Mouse (Mus musculus): ENCODE data around the gene Ptch1.

Gene Ptch1

GRCm38 (mm10) chr13:63534981-63535380 is 38.4 kb downstream of the Ptch1 start:
- no peak for DNase-seq (ENCODE audit: low spot score in 2 of 2)

- no peak for DNase-seq (ENCODE audit: low spot score in 2 of 2)
Measured at GRCm38 (mm10) chr13:63530857-63531256, 42.5 kb downstream of the Ptch1 start.

- no peak for DNase-seq (ENCODE audit: low spot score in 2 of 2)
Measured at GRCm38 (mm10) chr13:63530371-63530764, 43.0 kb downstream of the Ptch1 start.

GRCm38 (mm10) chr13:63529602-63530370 is 43.6 kb downstream of the Ptch1 start:
- no peak for DNase-seq (ENCODE audit: low spot score in 2 of 2)

- DNase-seq (ENCODE audit: low spot score in 2 of 2) = no peak
Measured at GRCm38 (mm10) chr13:63528852-63529251, 44.5 kb downstream of the Ptch1 start.

GRCm38 (mm10) chr13:63528164-63528675 is 45.2 kb downstream of the Ptch1 start:
- DNase-seq (ENCODE audit: low spot score in 2 of 2) = no peak

- DNase-seq (ENCODE audit: low spot score in 2 of 2) = no peak
Measured at GRCm38 (mm10) chr13:63525571-63526197, 47.7 kb downstream of the Ptch1 start.

- no peak for DNase-seq (ENCODE audit: low spot score in 2 of 2)
Measured at GRCm38 (mm10) chr13:63524608-63525570, 48.5 kb downstream of the Ptch1 start.

- no peak for DNase-seq (ENCODE audit: low spot score in 2 of 2)
Measured at GRCm38 (mm10) chr13:63524061-63524460, 49.3 kb downstream of the Ptch1 start.

GRCm38 (mm10) chr13:63522832-63523231 is 50.6 kb downstream of the Ptch1 start:
- no peak for DNase-seq (ENCODE audit: low spot score in 2 of 2)

- no peak for DNase-seq (ENCODE audit: low spot score in 2 of 2)
Measured at GRCm38 (mm10) chr13:63520110-63520509, 53.3 kb downstream of the Ptch1 start.

- DNase-seq (ENCODE audit: low spot score in 2 of 2) = no peak
Measured at GRCm38 (mm10) chr13:63516535-63516934, 56.9 kb downstream of the Ptch1 start.

GRCm38 (mm10) chr13:63515542-63515941 is 57.9 kb downstream of the Ptch1 start:
- DNase-seq (ENCODE audit: low spot score in 2 of 2) = no peak

GRCm38 (mm10) chr13:63514931-63515360 is 58.5 kb downstream of the Ptch1 start:
- no peak for DNase-seq (ENCODE audit: low spot score in 2 of 2)

GRCm38 (mm10) chr13:63513374-63514098 is 59.9 kb downstream of the Ptch1 start:
- no peak for DNase-seq (ENCODE audit: low spot score in 2 of 2)

GRCm38 (mm10) chr13:63512411-63512810 is 61.0 kb downstream of the Ptch1 start:
- no peak for DNase-seq (ENCODE audit: low spot score in 2 of 2)

GRCm38 (mm10) chr13:63507821-63508220 is 65.6 kb downstream of the Ptch1 start:
- no peak for DNase-seq (ENCODE audit: low spot score in 2 of 2)

- no peak for DNase-seq (ENCODE audit: low spot score in 2 of 2)
Measured at GRCm38 (mm10) chr13:63507001-63507556, 66.3 kb downstream of the Ptch1 start.

- DNase-seq (ENCODE audit: low spot score in 2 of 2) = no peak
Measured at GRCm38 (mm10) chr13:63506364-63506763, 67.0 kb downstream of the Ptch1 start.

GRCm38 (mm10) chr13:63502391-63502790 is 71.0 kb downstream of the Ptch1 start:
- no peak for DNase-seq (ENCODE audit: low spot score in 2 of 2)

GRCm38 (mm10) chr13:63499489-63499888 is 73.9 kb downstream of the Ptch1 start:
- no peak for DNase-seq (ENCODE audit: low spot score in 2 of 2)
